Mouse (Mus musculus): Measurements from ENCODE around the gene 4921539E11Rik.

4921539E11Rik gene

GRCm38 (mm10) chr4:103247249-103247648 is 43.4 kb downstream of the 4921539E11Rik start:
- DNase-seq (ENCODE audit: low read depth, low spot score): no peak

GRCm38 (mm10) chr4:103232156-103232555 is 58.5 kb downstream of the 4921539E11Rik start:
- DNase-seq (ENCODE audit: low read depth, low spot score): no peak

- no peak for DNase-seq (ENCODE audit: low read depth, low spot score)
Measured at GRCm38 (mm10) chr4:103222854-103223253, 67.8 kb downstream of the 4921539E11Rik start.

GRCm38 (mm10) chr4:103221789-103222188 is 68.9 kb downstream of the 4921539E11Rik start:
- DNase-seq (ENCODE audit: low read depth, low spot score): no peak

GRCm38 (mm10) chr4:103219011-103219410 is 71.7 kb downstream of the 4921539E11Rik start:
- DNase-seq (ENCODE audit: low read depth, low spot score): no peak

- DNase-seq (ENCODE audit: low read depth, low spot score): no peak
Measured at GRCm38 (mm10) chr4:103216046-103216445, 74.6 kb downstream of the 4921539E11Rik start.

- peak; percentile 67 for DNase-seq (ENCODE audit: low read depth, low spot score)
Measured at GRCm38 (mm10) chr4:103214925-103215820, 75.5 kb downstream of the 4921539E11Rik start, which contains the start of gene Slc35d1. Gene Slc35d1, minus strand, starts transcription at chr4:103215164.

GRCm38 (mm10) chr4:103214498-103214924 is 76.2 kb downstream of the 4921539E11Rik start:
- peak; percentile 53 for DNase-seq (ENCODE audit: low read depth, low spot score)

GRCm38 (mm10) chr4:103213859-103214497 is 76.7 kb downstream of the 4921539E11Rik start:
- no peak for DNase-seq (ENCODE audit: low read depth, low spot score)

- DNase-seq (ENCODE audit: low read depth, low spot score): no peak
Measured at GRCm38 (mm10) chr4:103208553-103208952, 82.1 kb downstream of the 4921539E11Rik start.

- no peak for DNase-seq (ENCODE audit: low read depth, low spot score)
Measured at GRCm38 (mm10) chr4:103203646-103204045, 87.0 kb downstream of the 4921539E11Rik start.

- DNase-seq (ENCODE audit: low read depth, low spot score): no peak
Measured at GRCm38 (mm10) chr4:103200046-103200445, 90.6 kb downstream of the 4921539E11Rik start.

- DNase-seq (ENCODE audit: low read depth, low spot score): no peak
Measured at GRCm38 (mm10) chr4:103199086-103199485, 91.6 kb downstream of the 4921539E11Rik start.

- DNase-seq (ENCODE audit: low read depth, low spot score): no peak
Measured at GRCm38 (mm10) chr4:103197401-103197800, 93.3 kb downstream of the 4921539E11Rik start.

- no peak for DNase-seq (ENCODE audit: low read depth, low spot score)
Measured at GRCm38 (mm10) chr4:103192421-103192820, 98.2 kb downstream of the 4921539E11Rik start.

- no peak for DNase-seq (ENCODE audit: low read depth, low spot score)
Measured at GRCm38 (mm10) chr4:103188786-103189640, 101.7 kb downstream of the 4921539E11Rik start.
